Mouse (Mus musculus) G1E (cell line): ENCODE data around the gene Gcnt3. TPM values are rescaled to one million over a fixed set of nuclear protein-coding genes. Genes with fewer than 3 reads are reported as not detected.

Experiments
- ATAC-seq: 2 replicates; pipeline ENCODE4 v1.8.0; 2016; ENCODE audit warnings: mild to moderate bottlenecking; ENCODE audit not compliant: insufficient number of reproducible peaks, poor library complexity, low FRiP score, severe bottlenecking; ENCODE audit errors: extremely low read depth
- DNase-seq: peaks from one replicate; pipeline ENCODE4 v3.0.0; 2012; ENCODE audit warnings: low spot score
- H3K27me3 ChIP-seq: 2 replicates; pipeline ENCODE4 v1.6.1; 2012; ENCODE audit warnings: mild to moderate bottlenecking, low read length, inconsistent platforms; ENCODE audit not compliant: insufficient read depth
- H3K36me3 ChIP-seq: replicated peaks from 2 replicates; pipeline ENCODE3; 2012; ENCODE audit warnings: mild to moderate bottlenecking, inconsistent platforms
- H3K4me1 ChIP-seq: 2 replicates; pipeline ENCODE4 v1.6.1; 2012; ENCODE audit warnings: low read depth, low read length, inconsistent platforms, mixed read lengths; ENCODE audit not compliant: insufficient read depth
- H3K4me3 ChIP-seq: 2 replicates; pipeline ENCODE4 v1.5.1; 2012; ENCODE audit warnings: low read depth, mild to moderate bottlenecking, inconsistent platforms, low read length, moderate library complexity, mixed read lengths
- H3K9me3 ChIP-seq: replicated peaks from 2 replicates; pipeline ENCODE4 v1.6.1; 2012; ENCODE audit warnings: inconsistent platforms
- CTCF ChIP-seq: IDR thresholded peaks from 2 replicates; pipeline ENCODE4 v1.5.1; 2012; ENCODE audit warnings: low read depth, low read length, inconsistent platforms, mixed read lengths
- GATA1 ChIP-seq: IDR thresholded peaks from 2 replicates; pipeline ENCODE4 v1.6.1; 2012; ENCODE audit warnings: borderline replicate concordance, low read length, inconsistent platforms, mixed read lengths
- GATA2 ChIP-seq: IDR thresholded peaks from 2 replicates; pipeline ENCODE4 v1.6.1; 2012; ENCODE audit warnings: low read depth, low read length, inconsistent platforms, borderline replicate concordance
- POLR2AphosphoS5 ChIP-seq: IDR thresholded peaks from 2 replicates; pipeline ENCODE4 v1.6.1; 2012; ENCODE audit warnings: low read depth, low read length, inconsistent platforms; ENCODE audit not compliant: insufficient replicate concordance
- TAL1 ChIP-seq: conservative IDR thresholded peaks from 2 replicates; pipeline ENCODE4 v1.6.1; 2012; ENCODE audit warnings: low read depth, low read length, inconsistent platforms, mixed read lengths
- polyA plus RNA-seq: library from polyadenylated mRNA; stranded (reverse); fragments of >175 nt; gene quantifications from 2 replicates; pipeline ENCODE4 v1.2.3, GENCODE M21; 2012
- total RNA-seq, 2 experiments: library from RNA; stranded (forward) in 1 of 2; stranded (reverse) in 1 of 2; fragments of 200-1000 nt in 1 of 2; fragments of >200 nt in 1 of 2; fragmentation: Nextera tagmentation in 1 of 2; gene quantifications; 2 replicates each; pipeline ENCODE4 v1.2.3; 2014 to 2017

Gcnt3 gene
- total and polyA plus RNA-seq, 3 experiments: 0.11 TPM; not detected in 2

DNA sequence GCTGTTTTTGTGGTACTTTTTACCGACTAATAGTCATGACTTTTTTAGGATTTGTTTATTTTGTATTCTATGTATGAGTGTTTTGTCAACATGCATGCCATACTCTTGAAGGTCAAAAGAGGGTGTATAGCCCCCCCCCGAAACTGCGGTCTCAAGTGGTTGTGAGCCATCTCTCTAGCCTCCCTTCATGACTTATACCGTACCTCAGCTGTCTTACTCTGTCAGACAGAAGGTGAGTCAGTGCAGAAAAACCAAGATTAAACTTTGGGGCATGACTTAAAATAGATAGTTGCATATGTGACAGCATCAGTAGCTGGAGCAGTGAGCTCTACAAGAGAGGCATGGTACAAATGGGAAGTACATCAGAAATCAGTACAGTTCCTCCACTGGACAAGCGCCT is 43.3 kb downstream of the Gcnt3 start:
- peaks cover 70% of the 10 kb centered on the region for H3K36me3 ChIP-seq
- H3K4me1 ChIP-seq: peaks cover 32% of the 10 kb centered on the region
- ATAC-seq (no peak), DNase-seq (no peak)
- TF ChIP-seq GATA1: no peak
- H3K4me3 ChIP-seq: no peak overlapping the region
- H3K27me3 ChIP-seq: no peaks in the 10 kb centered on the region
- H3K9me3 ChIP-seq: no peaks in the 10 kb centered on the region

DNA sequence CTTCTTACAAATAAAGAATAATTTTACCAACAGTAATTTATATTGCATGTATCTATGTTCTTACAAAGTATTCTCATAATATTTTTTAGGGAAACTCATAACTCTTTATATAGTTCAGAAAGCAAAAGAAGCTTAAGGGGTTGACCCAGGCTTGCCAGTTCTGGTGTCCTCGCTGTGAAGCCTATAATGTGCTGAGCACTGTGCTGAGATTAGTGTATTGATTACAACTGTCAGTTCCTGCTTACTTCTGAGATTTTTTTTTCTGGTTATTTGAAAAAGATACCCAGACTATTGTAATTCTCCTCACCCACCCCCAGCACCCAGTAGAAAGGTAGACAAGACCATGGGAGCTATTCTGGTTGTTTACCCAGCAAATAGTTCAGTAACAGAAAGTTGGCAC is 44.4 kb downstream of the Gcnt3 start:
- Histone ChIP-seq H3K4me3 (no peak overlapping the region), H3K27me3 (no peaks in the 10 kb centered on the region), H3K9me3 (no peaks in the 10 kb centered on the region), H3K4me1 (peaks cover 39% of the 10 kb centered on the region), H3K36me3 (peaks cover 59% of the 10 kb centered on the region)
- ATAC-seq: no peak
- DNase-seq: no peak
- TF ChIP-seq GATA1: no peak
- TF ChIP-seq TAL1: no peak
- TF ChIP-seq CTCF: no peak
- TF ChIP-seq POLR2AphosphoS5: no peak
- no peak for TF ChIP-seq GATA2

GRCm38 (mm10) chr9:69992841-69993277 is 45.0 kb downstream of the Gcnt3 start:
- DNase-seq (no peak), ATAC-seq (peak; percentile 36)
- no peaks in the 10 kb centered on the region for H3K9me3 ChIP-seq

DNA sequence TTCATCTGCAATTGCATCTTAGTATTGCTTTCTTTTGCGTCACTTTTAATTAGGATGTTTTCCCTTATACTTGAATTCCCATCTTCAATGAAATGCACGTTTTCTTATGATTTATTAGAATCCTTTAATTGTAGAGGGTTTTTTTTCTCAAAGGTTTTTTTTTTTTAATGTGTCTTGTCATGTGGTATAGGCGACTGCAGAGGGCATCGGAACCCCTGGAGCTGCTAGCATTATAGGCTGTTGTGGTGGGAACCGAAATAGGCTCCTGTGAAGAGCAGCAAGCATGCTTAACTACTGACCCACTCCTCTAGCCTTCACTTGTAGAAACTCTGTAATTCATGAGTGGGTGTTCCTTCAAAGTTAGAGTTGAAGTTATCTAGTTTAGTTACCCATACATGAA is 47.5 kb downstream of the Gcnt3 start:
- Histone ChIP-seq H3K4me3 (peak overlapping the region; percentile 98), H3K36me3 (peaks cover 33% of the 10 kb centered on the region), H3K9me3 (no peaks in the 10 kb centered on the region), H3K4me1 (peaks cover 47% of the 10 kb centered on the region), H3K27me3 (peaks cover 6% of the 10 kb centered on the region; the same call in 1 of the 2 replicates)
- DNase-seq: no peak
- ATAC-seq: no peak
- TF ChIP-seq CTCF: no peak
- TF ChIP-seq GATA1: no peak
- TF ChIP-seq POLR2AphosphoS5: no peak
- no peak for TF ChIP-seq GATA2
- no peak for TF ChIP-seq TAL1

More at GRCm38 (mm10) chr9:69992841-69993277, 45.0 kb downstream of the Gcnt3 start:
- H3K4me1 ChIP-seq: peaks cover 43% of the 10 kb centered on the region
- TF ChIP-seq TAL1 (no peak), GATA1 (no peak), CTCF (no peak), GATA2 (no peak), POLR2AphosphoS5 (no peak)
- no peak overlapping the region for H3K4me3 ChIP-seq
- peaks cover 53% of the 10 kb centered on the region for H3K36me3 ChIP-seq
- H3K27me3 ChIP-seq: no peaks in the 10 kb centered on the region

DNA sequence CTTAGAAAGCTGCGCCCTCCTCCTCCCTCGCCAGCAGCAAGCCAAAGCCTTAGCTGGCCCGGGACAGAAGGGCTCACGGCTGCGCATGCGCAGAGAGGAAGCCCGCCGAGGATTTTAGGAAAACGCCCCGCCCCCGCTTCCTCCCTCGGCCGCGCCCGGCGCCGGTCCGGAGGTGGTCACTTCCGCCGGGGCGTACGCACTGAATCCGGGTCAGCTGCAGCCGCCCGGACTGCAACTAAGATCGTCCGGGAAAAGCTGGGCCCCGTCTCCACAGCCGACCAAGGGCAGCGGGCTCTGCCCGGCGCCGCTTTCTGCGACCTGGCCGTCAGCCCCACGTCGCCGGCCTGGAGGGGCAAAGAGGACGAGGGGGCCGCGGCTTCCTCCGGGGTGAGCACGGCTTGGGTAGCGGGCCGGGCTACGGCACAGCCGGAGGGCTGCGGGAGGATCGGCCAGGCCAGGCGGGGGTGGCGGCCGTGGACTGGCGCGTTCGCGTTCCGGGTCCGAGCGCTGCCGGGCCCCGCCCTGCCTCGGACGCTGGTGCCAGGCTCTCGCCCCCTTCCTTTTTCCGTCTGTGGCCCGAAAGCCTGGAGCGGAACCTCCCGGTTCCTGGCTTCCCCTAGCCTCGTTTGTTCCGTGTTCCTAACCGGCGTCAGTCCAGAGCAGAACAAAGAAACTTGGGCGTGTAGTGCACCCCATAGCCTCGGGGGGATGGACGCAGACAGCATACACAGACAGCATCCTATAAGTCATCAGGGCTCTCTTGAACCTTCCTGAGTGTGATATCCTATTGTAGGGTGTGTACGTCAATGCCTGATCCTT is 48.4 kb downstream of the Gcnt3 start, which contains the start of gene Bnip2:
Bnip2 (plus strand) TSS at position 164 of the 819 bp plus-strand sequence.
- ATAC-seq (peak; percentile 60), DNase-seq (peak; percentile 88)
- peaks cover 47% of the 10 kb centered on the region for H3K4me1 ChIP-seq
- H3K36me3 ChIP-seq: peaks cover 24% of the 10 kb centered on the region
- H3K27me3 ChIP-seq: peaks cover 6% of the 10 kb centered on the region; the same call in 1 of the 2 replicates
- TF ChIP-seq CTCF (no peak), GATA2 (no peak), POLR2AphosphoS5 (no peak), TAL1 (no peak), GATA1 (no peak)
- peak within 1 kb of the TSS; percentile 98 for H3K4me3 ChIP-seq
- H3K9me3 ChIP-seq: no peaks in the 10 kb centered on the region

- ATAC-seq (no peak), DNase-seq (no peak)
- Histone ChIP-seq H3K4me3 (peak overlapping the region; percentile 98), H3K36me3 (peaks cover 20% of the 10 kb centered on the region), H3K4me1 (peaks cover 47% of the 10 kb centered on the region), H3K9me3 (no peaks in the 10 kb centered on the region), H3K27me3 (peaks cover 6% of the 10 kb centered on the region; the same call in 1 of the 2 replicates)
- TF ChIP-seq GATA2: no peak
- TF ChIP-seq CTCF: no peak
- TF ChIP-seq GATA1: no peak
- TF ChIP-seq TAL1: no peak
- TF ChIP-seq POLR2AphosphoS5: no peak
These were observed 49.1 kb downstream of the Gcnt3 start for GRCm38 (mm10) chr9:69988706-69989302.
